Mouse (Mus musculus) MN1 (cell line): ENCODE measurements around the gene Frmd4b.

Experiments used
- DNase-seq: peaks from one replicate; pipeline ENCODE4 v3.0.0-alpha.2; 2016; ENCODE audit warnings: low spot score

Frmd4b gene

GRCm38 (mm10) chr6:97579704-97580103 is 37.6 kb downstream of the Frmd4b start:
- DNase-seq: no peak

GRCm38 (mm10) chr6:97578210-97578609 is 39.1 kb downstream of the Frmd4b start:
- no peak for DNase-seq

GRCm38 (mm10) chr6:97577349-97577748 is 40.0 kb downstream of the Frmd4b start:
- no peak for DNase-seq

- peak; percentile 26 for DNase-seq
Observed at GRCm38 (mm10) chr6:97576565-97577346, 40.6 kb downstream of the Frmd4b start.

GRCm38 (mm10) chr6:97576096-97576495 is 41.2 kb downstream of the Frmd4b start:
- no peak for DNase-seq

- DNase-seq: no peak
Observed at GRCm38 (mm10) chr6:97574973-97575372, 42.4 kb downstream of the Frmd4b start.

GRCm38 (mm10) chr6:97572226-97572625 is 45.1 kb downstream of the Frmd4b start:
- no peak for DNase-seq

- peak; percentile 51 for DNase-seq
Observed at GRCm38 (mm10) chr6:97568538-97568937, 48.8 kb downstream of the Frmd4b start.

- DNase-seq: no peak
Observed at GRCm38 (mm10) chr6:97566746-97567145, 50.6 kb downstream of the Frmd4b start.

- DNase-seq: no peak
Observed at GRCm38 (mm10) chr6:97557147-97557546, 60.2 kb downstream of the Frmd4b start.

GRCm38 (mm10) chr6:97555637-97556036 is 61.7 kb downstream of the Frmd4b start:
- DNase-seq: no peak

- DNase-seq: no peak
Observed at GRCm38 (mm10) chr6:97553431-97553830, 63.9 kb downstream of the Frmd4b start.

GRCm38 (mm10) chr6:97552573-97552972 is 64.8 kb downstream of the Frmd4b start:
- no peak for DNase-seq

GRCm38 (mm10) chr6:97551884-97552283 is 65.5 kb downstream of the Frmd4b start:
- no peak for DNase-seq

- no peak for DNase-seq
Observed at GRCm38 (mm10) chr6:97551161-97551560, 66.2 kb downstream of the Frmd4b start.

- DNase-seq: no peak
Observed at GRCm38 (mm10) chr6:97540458-97540857, 76.9 kb downstream of the Frmd4b start.

GRCm38 (mm10) chr6:97535763-97536445 is 81.4 kb downstream of the Frmd4b start:
- peak; percentile 28 for DNase-seq

- no peak for DNase-seq
Observed at GRCm38 (mm10) chr6:97531043-97531442, 86.3 kb downstream of the Frmd4b start.

- no peak for DNase-seq
Observed at GRCm38 (mm10) chr6:97528961-97529680, 88.2 kb downstream of the Frmd4b start.

GRCm38 (mm10) chr6:97526092-97526491 is 91.2 kb downstream of the Frmd4b start:
- peak; percentile 63 for DNase-seq

- peak; percentile 90 for DNase-seq
Observed at GRCm38 (mm10) chr6:97523118-97523517, 94.2 kb downstream of the Frmd4b start.

GRCm38 (mm10) chr6:97521279-97522038 is 95.9 kb downstream of the Frmd4b start:
- DNase-seq: no peak
